Mouse (Mus musculus): ENCODE data around the gene Nudcd2. TPM values are rescaled to one million over a fixed set of nuclear protein-coding genes. Genes with fewer than 3 reads are reported as not detected.

The Nudcd2 gene
- total RNA-seq (2012; rRNA removed) (162 and 171 TPM in 2 replicates), polyA plus RNA-seq (2012; ENCODE audit: insufficient read depth in 1 of 2, insufficient read length in 2 of 2, low read depth in 1 of 2, low replicate concordance in 2 of 2, missing spikeins in 1 of 2) (100 to 1,000 TPM; 154 to 176 TPM)

- Histone ChIP-seq H3K27me3 (ENCODE audit: control insufficient read depth in 1 of 2, insufficient read depth in 2 of 2, low read length in 2 of 2) (no peaks in the 10 kb centered on the region), H3K27ac (ENCODE audit: control insufficient read depth, low read depth, low read length) (peak within 1 kb of the TSS; percentile 94), H3K4me3 (ENCODE audit: control insufficient read depth in 1 of 2, insufficient read depth in 1 of 2, low read depth in 2 of 2, low read length in 2 of 2) (peak within 1 kb of the TSS; percentile 85 to 97), H3K4me1 (ENCODE audit: control insufficient read depth in 1 of 2, insufficient read depth in 2 of 2, low read length in 2 of 2) (peaks cover 2 to 13% of the 10 kb centered on the region in 2 experiments; a peak in 2 of 4 replicates), H3K9me3 (replicated peaks; ENCODE audit: insufficient read depth, low read length) (no peaks in the 10 kb centered on the region), H3K79me2 (ENCODE audit: control insufficient read depth, insufficient read depth, low read length, poor library complexity) (peaks cover 47% of the 10 kb centered on the region), H3K36me3 (ENCODE audit: control insufficient read depth in 1 of 2, insufficient read depth in 2 of 2, low read length in 2 of 2) (peaks cover 33 to 36% of the 10 kb centered on the region in 2 experiments), H3K9ac (ENCODE audit: control insufficient read depth, low read depth, low read length, poor library complexity, severe bottlenecking) (peak within 1 kb of the TSS; percentile 92)
- DNase-seq (ENCODE audit: low read depth, low spot score), result peak; percentile 100
- TF ChIP-seq ZC3H11A (IDR thresholded peaks at IDR 0.05; ENCODE audit: low read depth, low read length), result no peak
- peak; percentile 91 for TF ChIP-seq HCFC1 (IDR thresholded peaks at IDR 0.05; ENCODE audit: low read depth, low read length)
- TF ChIP-seq RCOR1 (IDR thresholded peaks at IDR 0.05; ENCODE audit: low read depth, low read length), result no peak
- TF ChIP-seq POLR2A (IDR thresholded peaks at IDR 0.05; ENCODE audit: control insufficient read depth in 1 of 2, insufficient read depth in 1 of 2, low read depth in 1 of 2, low read length in 2 of 2, poor library complexity in 1 of 2), result peak; percentile 66 to 89; a peak in 3 of 4 replicates
- peak; percentile 84; the same call in 1 of the 2 replicates for TF ChIP-seq E2F4 (IDR thresholded peaks at IDR 0.05; ENCODE audit: borderline replicate concordance, low read depth, low read length)
- TF ChIP-seq ETS1 (IDR thresholded peaks at IDR 0.05; ENCODE audit: low read depth, low read length), result 0 out of 2 replicates have a peak, but pooled peaks have one; percentile 20
- TF ChIP-seq USF2 (IDR thresholded peaks at IDR 0.05; ENCODE audit: borderline replicate concordance in 1 of 2, insufficient read depth in 1 of 2, low read depth in 1 of 2, low read length in 2 of 2), result no peak
- TF ChIP-seq POLR2AphosphoS2 (IDR thresholded peaks at IDR 0.05; ENCODE audit: low read length), result peak; percentile 76
- no peak for TF ChIP-seq MAZ (IDR thresholded peaks at IDR 0.05; ENCODE audit: low read depth, low read length)
- TF ChIP-seq TCF12 (IDR thresholded peaks at IDR 0.05; ENCODE audit: low read depth, low read length), result peak; percentile 45; the same call in 1 of the 2 replicates
- TF ChIP-seq POLR2AphosphoS5 (IDR thresholded peaks at IDR 0.05; ENCODE audit: borderline replicate concordance, low read depth, low read length), result no peak
- TF ChIP-seq CHD2 (IDR thresholded peaks at IDR 0.05; ENCODE audit: low read length), result peak; percentile 85
- peak; percentile 96 for TF ChIP-seq MXI1 (IDR thresholded peaks at IDR 0.05; ENCODE audit: low read depth, low read length)
- peak; percentile 79 for TF ChIP-seq NELFE (IDR thresholded peaks at IDR 0.05; ENCODE audit: low read depth, low read length)
- TF ChIP-seq RAD21 (IDR thresholded peaks at IDR 0.05; ENCODE audit: low read depth, low read length), result no peak
- TF ChIP-seq ZKSCAN1 (IDR thresholded peaks at IDR 0.05; ENCODE audit: low read depth, low read length), result no peak
- no peak; the same call in none of the 2 replicates for TF ChIP-seq GATA1 (IDR thresholded peaks at IDR 0.05; ENCODE audit: low read depth, low read length)
- TF ChIP-seq USF1 (IDR thresholded peaks at IDR 0.05; ENCODE audit: low read depth, low read length), result peak; percentile 60
- no peak for TF ChIP-seq SMC3 (IDR thresholded peaks at IDR 0.05; ENCODE audit: low read depth, low read length)
- no peak for TF ChIP-seq ELF1 (IDR thresholded peaks at IDR 0.05; ENCODE audit: low read depth, low read length)
- TF ChIP-seq BHLHE40 (IDR thresholded peaks at IDR 0.05; ENCODE audit: borderline replicate concordance, low read depth, low read length), result no peak
- TF ChIP-seq NRF1 (IDR thresholded peaks at IDR 0.05; ENCODE audit: insufficient read depth, low read depth, low read length, poor library complexity, severe bottlenecking), result peak; percentile 76
- no peak for TF ChIP-seq MYB (IDR thresholded peaks at IDR 0.05; ENCODE audit: low read depth, low read length)
- TF ChIP-seq JUND (IDR thresholded peaks at IDR 0.05; ENCODE audit: low read depth, low read length), result no peak
- TF ChIP-seq EP300 (IDR thresholded peaks at IDR 0.05; ENCODE audit: low read depth in 1 of 2, low read length in 2 of 2), result 0 out of 4 replicates have a peak, but pooled peaks of 1 of the 2 experiments have one; percentile 6
- peak; percentile 99 for TF ChIP-seq SIN3A (IDR thresholded peaks at IDR 0.05; ENCODE audit: low read length)
- peak; percentile 70 for TF ChIP-seq KAT2A (conservative IDR thresholded peaks at IDR 0.05; ENCODE audit: low read depth, low read length)
- peak; percentile 91 for TF ChIP-seq MYC (IDR thresholded peaks at IDR 0.05; ENCODE audit: low read depth, low read length)
- TF ChIP-seq MEF2A (IDR thresholded peaks at IDR 0.05; ENCODE audit: extremely low read depth, insufficient replicate concordance, low read depth, low read length, poor library complexity, severe bottlenecking), result no peak
- no peak for TF ChIP-seq ZNF384 (IDR thresholded peaks at IDR 0.05; ENCODE audit: low read depth, low read length)
- TF ChIP-seq MAX (IDR thresholded peaks at IDR 0.05; ENCODE audit: low read length), result peak; percentile 85
- TF ChIP-seq TAL1 (IDR thresholded peaks at IDR 0.05; ENCODE audit: low read length), result no peak
- peak; percentile 92 for TF ChIP-seq ZMIZ1 (IDR thresholded peaks at IDR 0.05; ENCODE audit: low read depth, low read length)
- no peak for TF ChIP-seq GABPA (IDR thresholded peaks at IDR 0.05; ENCODE audit: low read depth, low read length)
- peak; percentile 92 for TF ChIP-seq TBP (IDR thresholded peaks at IDR 0.05; ENCODE audit: low read depth, low read length)
Observed at GRCm38 (mm10) chr11:40733339-40734174, at the start of gene Nudcd2, which contains the start of gene Hmmr. Gene Nudcd2 (plus strand): TSS chr11:40733667. Gene Hmmr (minus strand): TSS chr11:40733422.

All from MEL (cell line).